Mouse (Mus musculus): ENCODE data around the gene Ddx6. TPM values are rescaled to one million over a fixed set of nuclear protein-coding genes. Genes with fewer than 3 reads are reported as not detected.
"Not testable (repeated sequence)": the region's sequence is repeated elsewhere in the genome, so short reads cannot be mapped to it uniquely, and the experiment has no call there.

Gene Ddx6
- polyA plus RNA-seq, 1 experiment from 2014 or later: 15.2 TPM

DNA sequence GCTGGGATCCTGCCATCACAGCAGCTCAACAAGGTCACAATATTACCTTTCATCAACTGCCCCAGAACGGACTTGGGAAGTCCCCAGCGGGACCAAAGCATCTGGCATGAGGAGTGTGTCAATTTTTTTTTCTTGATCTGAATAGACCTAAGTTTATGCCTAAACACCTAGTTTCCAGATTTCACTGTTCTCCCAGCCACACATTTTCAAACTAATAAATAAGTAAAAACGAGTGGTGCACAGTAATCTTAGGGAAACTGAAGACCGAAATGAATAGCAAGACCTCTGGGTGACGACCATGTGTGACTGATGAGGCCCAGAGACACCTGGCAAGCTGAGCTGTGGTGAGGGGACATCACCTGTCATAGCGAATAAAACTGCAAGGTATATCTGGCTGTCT is 3.9 kb upstream of the Ddx6 start:
- Histone ChIP-seq H3K27me3 (ENCODE audit: control insufficient read depth, insufficient read depth, low read depth, low read length) (no peaks in the 10 kb centered on the region), H3K9me3 (ENCODE audit: control insufficient read depth, low read length) (no peaks in the 10 kb centered on the region), H3K4me1 (replicated peaks; ENCODE audit: control insufficient read depth, insufficient read depth, low read length) (peaks cover 21% of the 10 kb centered on the region), H3K9ac (ENCODE audit: low read length) (no peak overlapping the region), H3K36me3 (ENCODE audit: control insufficient read depth, insufficient read depth, low read length) (no peaks in the 10 kb centered on the region), H3K27ac (ENCODE audit: low read length) (no peak overlapping the region), H3K4me3 (ENCODE audit: low read length) (no peak overlapping the region), H3K4me2 (ENCODE audit: low read depth, low read length) (no peak overlapping the region)
- no peak for ATAC-seq (ENCODE audit: low read depth)
- 85% methylated on average over 6 of the region's 6 CpGs for WGBS

DNA sequence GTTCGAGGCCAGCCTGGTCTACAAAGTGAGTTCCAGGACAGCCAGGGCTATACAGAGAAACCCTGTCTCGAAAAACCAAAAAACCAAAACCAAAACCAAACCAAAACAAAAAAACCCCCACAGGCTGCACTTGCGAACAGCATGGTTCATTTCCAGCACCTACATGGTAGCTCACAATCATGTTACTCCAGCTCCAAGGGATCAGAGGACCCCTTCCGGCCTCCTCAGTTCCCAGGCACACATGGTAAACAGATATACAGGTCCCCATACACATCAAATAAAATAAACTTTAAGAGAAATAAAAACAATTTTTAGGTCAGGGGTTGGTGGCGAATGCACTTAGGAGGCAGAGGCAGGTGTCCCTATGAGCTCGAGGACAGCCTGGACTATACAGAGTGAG is 1.9 kb upstream of the Ddx6 start:
- no peaks in the 10 kb centered on the region for H3K27me3 ChIP-seq (ENCODE audit: control insufficient read depth, insufficient read depth, low read depth, low read length)
- peak overlapping the region; percentile 72 for H3K4me2 ChIP-seq (ENCODE audit: low read depth, low read length)
- peak overlapping the region; percentile 100 for H3K4me3 ChIP-seq (ENCODE audit: low read length)
- peaks cover 3% of the 10 kb centered on the region; the same call in 1 of the 2 replicates for H3K36me3 ChIP-seq (ENCODE audit: control insufficient read depth, insufficient read depth, low read length)
- no peak for ATAC-seq (ENCODE audit: low read depth)
- no peaks in the 10 kb centered on the region for H3K9me3 ChIP-seq (ENCODE audit: control insufficient read depth, low read length)
- peak overlapping the region; percentile 65 for H3K27ac ChIP-seq (ENCODE audit: low read length)
- WGBS: 64% methylated on average over 6 of the region's 6 CpGs
- H3K4me1 ChIP-seq (replicated peaks; ENCODE audit: control insufficient read depth, insufficient read depth, low read length): peaks cover 26% of the 10 kb centered on the region
- peak overlapping the region; percentile 100 for H3K9ac ChIP-seq (ENCODE audit: low read length)

DNA sequence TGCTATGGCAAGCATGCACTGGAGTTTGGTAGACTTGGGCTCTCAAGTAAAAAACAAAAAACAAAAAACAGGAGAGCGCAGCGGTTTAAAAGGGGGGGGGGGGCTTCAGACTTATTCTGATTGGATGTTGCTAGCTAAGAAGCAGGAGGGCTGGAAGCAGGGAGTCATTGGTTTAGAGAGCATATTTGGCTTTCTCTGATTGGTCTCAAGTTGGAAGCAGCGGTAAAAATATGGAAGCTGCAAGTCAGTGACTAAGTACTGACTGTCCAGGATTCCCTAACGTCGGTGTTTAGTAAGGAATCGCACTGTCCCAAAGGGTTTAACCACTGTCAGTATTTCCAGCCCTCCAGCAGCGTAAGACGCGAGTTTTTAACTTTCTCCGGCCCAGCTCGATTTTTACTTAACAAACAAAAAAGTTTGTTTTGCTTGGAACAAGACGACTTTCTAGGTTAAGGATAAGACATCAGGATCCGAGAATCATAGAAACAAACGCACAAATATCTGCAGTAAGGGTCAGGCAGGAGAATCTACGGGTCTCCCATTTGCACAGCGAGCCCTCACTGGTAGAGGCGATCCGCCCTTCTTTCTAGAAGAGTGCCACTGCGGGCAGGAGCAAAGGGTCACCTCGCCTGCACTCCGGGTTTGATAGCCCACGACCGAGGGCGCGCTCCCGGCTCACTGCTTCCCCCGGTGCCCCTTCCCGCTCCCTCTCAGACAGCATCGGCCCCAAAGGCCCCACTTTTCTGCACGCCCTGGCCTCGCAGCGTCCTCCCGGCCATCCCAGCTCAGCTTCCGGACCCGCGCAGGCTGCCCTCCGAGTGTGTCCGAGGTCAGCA is 1.0 kb upstream of the Ddx6 start:
- peak overlapping the region; percentile 99 for H3K27ac ChIP-seq (ENCODE audit: low read length)
- H3K9ac ChIP-seq (ENCODE audit: low read length): peak overlapping the region; percentile 100
- ATAC-seq (ENCODE audit: low read depth): peak; percentile 78
- H3K9me3 ChIP-seq (ENCODE audit: control insufficient read depth, low read length): no peaks in the 10 kb centered on the region
- 0% methylated on average over 36 of the region's 38 CpGs for WGBS
- H3K27me3 ChIP-seq (ENCODE audit: control insufficient read depth, insufficient read depth, low read depth, low read length): no peaks in the 10 kb centered on the region
- H3K36me3 ChIP-seq (ENCODE audit: control insufficient read depth, insufficient read depth, low read length): peaks cover 4% of the 10 kb centered on the region; the same call in 1 of the 2 replicates
- peak overlapping the region; percentile 100 for H3K4me3 ChIP-seq (ENCODE audit: low read length)
- H3K4me2 ChIP-seq (ENCODE audit: low read depth, low read length): peak overlapping the region; percentile 72
- H3K4me1 ChIP-seq (replicated peaks; ENCODE audit: control insufficient read depth, insufficient read depth, low read length): peaks cover 26% of the 10 kb centered on the region

GRCm38 (mm10) chr9:44604290-44604778 is 358 bp upstream of the Ddx6 start:
- peak; percentile 77 for ATAC-seq (ENCODE audit: low read depth)
- peak overlapping the region; percentile 100 for H3K4me3 ChIP-seq (ENCODE audit: low read length)
- H3K9me3 ChIP-seq (ENCODE audit: control insufficient read depth, low read length): no peaks in the 10 kb centered on the region
- H3K4me2 ChIP-seq (ENCODE audit: low read depth, low read length): peak overlapping the region; percentile 72
- H3K9ac ChIP-seq (ENCODE audit: low read length): peak overlapping the region; percentile 100
- H3K27ac ChIP-seq (ENCODE audit: low read length): peak overlapping the region; percentile 99
- WGBS: under 1% methylated on average over 39 of the region's 65 CpGs
- H3K36me3 ChIP-seq (ENCODE audit: control insufficient read depth, insufficient read depth, low read length): peaks cover 5% of the 10 kb centered on the region; the same call in 1 of the 2 replicates
- peaks cover 21% of the 10 kb centered on the region for H3K4me1 ChIP-seq (replicated peaks; ENCODE audit: control insufficient read depth, insufficient read depth, low read length)
- no peaks in the 10 kb centered on the region for H3K27me3 ChIP-seq (ENCODE audit: control insufficient read depth, insufficient read depth, low read depth, low read length)

- Histone ChIP-seq H3K36me3 (ENCODE audit: control insufficient read depth, insufficient read depth, low read length) (peaks cover 14% of the 10 kb centered on the region), H3K4me1 (replicated peaks; ENCODE audit: control insufficient read depth, insufficient read depth, low read length) (peaks cover 15% of the 10 kb centered on the region), H3K27me3 (ENCODE audit: control insufficient read depth, insufficient read depth, low read depth, low read length) (no peaks in the 10 kb centered on the region), H3K9ac (ENCODE audit: low read length) (peak overlapping the region; percentile 100), H3K4me3 (ENCODE audit: low read length) (peak overlapping the region; percentile 100), H3K27ac (ENCODE audit: low read length) (peak overlapping the region; percentile 99), H3K4me2 (ENCODE audit: low read depth, low read length) (peak overlapping the region; percentile 75), H3K9me3 (ENCODE audit: control insufficient read depth, low read length) (no peaks in the 10 kb centered on the region)
- WGBS: 0% methylated on average over 13 of the region's 13 CpGs
- ATAC-seq (ENCODE audit: low read depth): no peak
Observed at GRCm38 (mm10) chr9:44605616-44606165, 999 bp downstream of the Ddx6 start.

GRCm38 (mm10) chr9:44606646-44607045 is 2.0 kb downstream of the Ddx6 start:
- H3K36me3 ChIP-seq (ENCODE audit: control insufficient read depth, insufficient read depth, low read length): peaks cover 18% of the 10 kb centered on the region
- H3K9ac ChIP-seq (ENCODE audit: low read length): no peak overlapping the region
- WGBS: 28% methylated on average over 4 of the region's 4 CpGs
- no peak overlapping the region for H3K4me3 ChIP-seq (ENCODE audit: low read length)
- no peaks in the 10 kb centered on the region for H3K9me3 ChIP-seq (ENCODE audit: control insufficient read depth, low read length)
- H3K27ac ChIP-seq (ENCODE audit: low read length): no peak overlapping the region
- H3K4me2 ChIP-seq (ENCODE audit: low read depth, low read length): peak overlapping the region; percentile 75
- no peak for ATAC-seq (ENCODE audit: low read depth)
- H3K4me1 ChIP-seq (replicated peaks; ENCODE audit: control insufficient read depth, insufficient read depth, low read length): peaks cover 15% of the 10 kb centered on the region
- H3K27me3 ChIP-seq (ENCODE audit: control insufficient read depth, insufficient read depth, low read depth, low read length): no peaks in the 10 kb centered on the region

DNA sequence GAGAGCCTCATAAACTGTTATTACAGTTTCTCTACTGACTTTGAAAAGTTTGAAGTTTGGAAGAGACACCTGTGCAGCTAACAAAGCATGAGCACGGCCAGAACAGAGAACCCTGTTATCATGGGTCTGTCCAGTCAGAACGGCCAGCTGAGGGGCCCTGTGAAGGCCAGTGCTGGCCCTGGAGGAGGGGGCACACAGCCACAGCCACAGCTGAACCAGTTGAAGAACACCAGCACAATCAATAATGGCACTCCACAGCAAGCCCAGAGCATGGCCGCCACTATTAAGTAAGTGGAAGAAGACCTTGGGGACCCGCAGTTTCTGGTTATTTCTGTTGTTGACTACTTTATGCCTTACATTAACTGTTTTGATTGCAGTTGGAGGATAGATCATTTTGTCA is 2.6 kb downstream of the Ddx6 start:
- Histone ChIP-seq H3K9ac (ENCODE audit: low read length) (no peak overlapping the region), H3K4me2 (ENCODE audit: low read depth, low read length) (peak overlapping the region; percentile 28), H3K9me3 (ENCODE audit: control insufficient read depth, low read length) (no peaks in the 10 kb centered on the region), H3K4me1 (replicated peaks; ENCODE audit: control insufficient read depth, insufficient read depth, low read length) (peaks cover 15% of the 10 kb centered on the region), H3K4me3 (ENCODE audit: low read length) (peak overlapping the region; percentile 4; the same call in 1 of the 2 replicates), H3K27ac (ENCODE audit: low read length) (no peak overlapping the region), H3K36me3 (ENCODE audit: control insufficient read depth, insufficient read depth, low read length) (peaks cover 21% of the 10 kb centered on the region), H3K27me3 (ENCODE audit: control insufficient read depth, insufficient read depth, low read depth, low read length) (no peaks in the 10 kb centered on the region)
- no peak for ATAC-seq (ENCODE audit: low read depth)
- 38% methylated on average over 4 of the region's 4 CpGs for WGBS

DNA sequence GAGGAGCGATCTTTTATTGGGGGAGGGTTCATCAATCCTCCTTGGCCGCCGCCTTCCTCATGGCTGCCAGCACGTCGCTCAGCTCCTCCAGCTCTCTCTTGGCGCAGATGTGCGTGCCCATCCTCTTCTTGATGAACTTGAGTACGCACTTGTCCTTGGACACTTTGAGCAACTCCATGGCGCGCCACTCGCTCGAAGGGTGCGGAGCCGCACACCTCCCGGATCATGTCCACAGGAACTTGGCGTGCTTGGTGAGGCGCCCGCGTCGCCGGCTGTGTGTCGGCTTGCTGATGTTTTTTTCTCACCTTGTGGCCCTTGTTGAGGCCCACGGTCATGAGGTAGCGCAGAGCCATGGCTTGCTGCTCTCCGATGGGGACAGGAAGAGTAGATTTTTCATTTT is 5.7 kb downstream of the Ddx6 start:
- Histone ChIP-seq H3K9ac (ENCODE audit: low read length) (no peak overlapping the region), H3K4me3 (ENCODE audit: low read length) (no peak overlapping the region), H3K36me3 (ENCODE audit: control insufficient read depth, insufficient read depth, low read length) (peaks cover 45% of the 10 kb centered on the region), H3K4me1 (replicated peaks; ENCODE audit: control insufficient read depth, insufficient read depth, low read length) (peaks cover 9% of the 10 kb centered on the region), H3K27me3 (ENCODE audit: control insufficient read depth, insufficient read depth, low read depth, low read length) (no peaks in the 10 kb centered on the region), H3K4me2 (ENCODE audit: low read depth, low read length) (no peak overlapping the region), H3K27ac (ENCODE audit: low read length) (no peak overlapping the region), H3K9me3 (ENCODE audit: control insufficient read depth, low read length) (no peaks in the 10 kb centered on the region)
- no peak for ATAC-seq (ENCODE audit: low read depth)
- 94% methylated on average over 25 of the region's 25 CpGs for WGBS

GRCm38 (mm10) chr9:44613081-44613480 is 8.4 kb downstream of the Ddx6 start:
- H3K27me3 ChIP-seq (ENCODE audit: control insufficient read depth, insufficient read depth, low read depth, low read length); H3K27ac ChIP-seq (ENCODE audit: low read length); H3K9ac ChIP-seq (ENCODE audit: low read length); H3K4me2 ChIP-seq (ENCODE audit: low read depth, low read length); ATAC-seq (ENCODE audit: low read depth); H3K4me1 ChIP-seq (replicated peaks; ENCODE audit: control insufficient read depth, insufficient read depth, low read length); H3K9me3 ChIP-seq (ENCODE audit: control insufficient read depth, low read length); H3K4me3 ChIP-seq (ENCODE audit: low read length): not testable (repeated sequence)
- no CpG with 5 or more reads among the region's 1 CpGs for WGBS
- peaks cover 55% of the 10 kb centered on the region for H3K36me3 ChIP-seq (ENCODE audit: control insufficient read depth, insufficient read depth, low read length)
